Mouse (Mus musculus) E14TG2a.4 (cell line): ENCODE data around the gene Adss.

ENCODE experiments used
- H3K27me3 ChIP-seq: 2 replicates; pipeline ENCODE4 v1.6.1; 2014; ENCODE audit warnings: low read length, control low read depth; ENCODE audit not compliant: insufficient read depth
- H3K36me3 ChIP-seq: 2 replicates; pipeline ENCODE4 v1.6.1; 2014; ENCODE audit warnings: low read length, control low read depth; ENCODE audit not compliant: insufficient read depth
- H3K4me1 ChIP-seq: replicated peaks from 2 replicates; pipeline ENCODE4 v1.6.1; 2014; ENCODE audit warnings: low read depth, low read length, control low read depth
- H3K4me3 ChIP-seq: replicated peaks from 2 replicates; pipeline ENCODE4 v1.5.1; 2014; ENCODE audit warnings: mild to moderate bottlenecking, low read length
- H3K9me3 ChIP-seq: 2 replicates; pipeline ENCODE4 v1.6.1; 2014; ENCODE audit warnings: low read length, control low read depth
- CTCF ChIP-seq: conservative IDR thresholded peaks from 2 replicates; pipeline ENCODE4 v1.5.1; 2014; ENCODE audit warnings: low read length
- NANOG ChIP-seq: IDR thresholded peaks from 2 replicates; pipeline ENCODE4 v1.6.1; 2014; ENCODE audit warnings: borderline replicate concordance, low read length, mixed read lengths
- POU5F1 ChIP-seq: IDR thresholded peaks from 2 replicates; pipeline ENCODE4 v1.6.1; 2014; ENCODE audit warnings: low read length, borderline replicate concordance

The Adss gene

DNA sequence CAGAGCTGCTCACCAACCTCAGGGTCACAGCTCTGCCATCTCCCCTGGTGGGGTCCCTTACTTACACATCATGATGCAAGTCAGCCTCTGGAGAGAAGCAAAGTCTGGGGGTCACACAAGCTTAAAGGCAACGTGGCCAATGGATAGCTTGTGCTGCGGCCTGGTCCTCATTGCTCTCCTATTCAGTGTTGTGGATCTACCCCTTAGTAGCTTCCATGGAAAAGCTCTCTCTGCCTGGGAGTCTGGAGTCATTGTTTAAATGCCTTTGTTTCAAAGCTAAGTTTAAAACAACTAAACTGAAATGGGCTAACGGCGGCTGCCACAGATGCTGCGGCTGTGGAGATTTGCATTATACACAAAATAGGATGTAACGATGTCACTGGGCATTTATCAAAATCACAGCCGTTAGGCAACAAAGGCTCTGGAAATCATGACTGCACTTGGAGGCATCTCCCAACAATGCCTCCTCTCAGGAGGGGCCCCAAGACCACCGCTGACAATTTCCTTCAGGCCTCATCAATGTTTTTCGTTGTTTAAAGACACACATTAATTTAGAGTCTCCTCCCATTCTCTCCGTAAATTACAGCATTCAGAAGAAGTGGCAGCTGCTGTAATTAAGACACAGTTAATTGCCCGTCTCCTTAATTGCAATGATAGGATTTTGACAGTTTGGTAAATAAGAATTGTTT is 77.8 kb downstream of the Adss start:
- TF ChIP-seq NANOG = peak; percentile 91
- TF ChIP-seq POU5F1 = no peak
- no peaks in the 10 kb centered on the region for H3K27me3 ChIP-seq

DNA sequence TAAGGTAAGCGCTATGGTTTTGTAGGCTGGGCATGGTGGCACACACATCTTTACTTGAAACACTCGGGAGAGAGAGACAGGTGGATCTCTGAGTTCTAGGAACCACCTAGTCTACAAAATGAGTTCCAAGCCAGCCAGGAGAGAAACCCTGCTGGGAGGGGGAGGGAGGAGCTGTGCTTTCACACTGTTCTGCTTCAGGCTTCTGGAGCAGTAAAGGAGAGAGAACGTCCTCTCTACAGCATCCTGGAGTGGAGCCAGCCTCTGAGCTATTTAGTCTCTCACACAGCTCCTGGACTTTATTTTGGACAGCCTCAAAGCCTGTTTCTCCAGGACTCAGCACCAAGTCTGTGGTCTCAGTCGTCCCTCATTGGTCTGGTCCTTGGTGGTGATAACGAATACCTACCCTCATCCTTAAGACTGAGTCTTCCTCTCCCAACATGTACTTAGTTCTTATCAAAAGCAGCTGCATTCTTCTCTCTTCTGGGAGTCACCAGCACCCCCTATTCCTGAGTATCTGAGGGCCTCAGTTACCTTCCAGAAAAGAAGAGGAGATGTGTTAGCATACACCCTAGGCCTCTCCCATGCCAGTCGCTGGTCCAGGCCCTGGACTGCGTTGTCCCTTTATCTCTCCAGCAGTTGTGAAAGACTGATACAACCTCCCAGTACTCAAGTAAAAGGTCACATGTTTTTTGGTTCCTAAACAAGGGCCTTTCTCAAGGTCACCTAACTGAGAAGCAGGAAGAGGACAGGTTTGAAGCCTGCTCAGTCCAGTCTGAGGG is 79.1 kb downstream of the Adss start:
- Histone ChIP-seq H3K4me1 (peaks cover 54% of the 10 kb centered on the region), H3K27me3 (no peaks in the 10 kb centered on the region), H3K4me3 (no peak overlapping the region), H3K36me3 (no peaks in the 10 kb centered on the region), H3K9me3 (no peaks in the 10 kb centered on the region)
- TF ChIP-seq CTCF (no peak), NANOG (no peak), POU5F1 (no peak)

More for the DNA sequence above, 77.8 kb downstream of the Adss start:
- Histone ChIP-seq H3K9me3 (no peaks in the 10 kb centered on the region), H3K4me1 (peaks cover 50% of the 10 kb centered on the region), H3K4me3 (peak overlapping the region; percentile 26), H3K36me3 (no peaks in the 10 kb centered on the region)

GRCm38 (mm10) chr1:177716448-177716847 is 79.9 kb downstream of the Adss start:
- Histone ChIP-seq H3K9me3 (no peaks in the 10 kb centered on the region), H3K4me1 (peaks cover 54% of the 10 kb centered on the region), H3K4me3 (no peak overlapping the region), H3K36me3 (no peaks in the 10 kb centered on the region), H3K27me3 (no peaks in the 10 kb centered on the region)
- TF ChIP-seq POU5F1 = no peak
- TF ChIP-seq CTCF = no peak
- TF ChIP-seq NANOG = no peak

GRCm38 (mm10) chr1:177714397-177715012 is 81.8 kb downstream of the Adss start:
- Histone ChIP-seq H3K9me3 (peaks cover 5% of the 10 kb centered on the region), H3K36me3 (no peaks in the 10 kb centered on the region), H3K27me3 (no peaks in the 10 kb centered on the region), H3K4me1 (peaks cover 47% of the 10 kb centered on the region), H3K4me3 (no peak overlapping the region)
- no peak for TF ChIP-seq CTCF
- no peak for TF ChIP-seq POU5F1
- no peak for TF ChIP-seq NANOG

- Histone ChIP-seq H3K27me3 (no peaks in the 10 kb centered on the region), H3K36me3 (no peaks in the 10 kb centered on the region), H3K4me1 (peaks cover 40% of the 10 kb centered on the region), H3K9me3 (peaks cover 5% of the 10 kb centered on the region), H3K4me3 (no peak overlapping the region)
- TF ChIP-seq CTCF = no peak
- TF ChIP-seq POU5F1 = no peak
- no peak for TF ChIP-seq NANOG
Observed at GRCm38 (mm10) chr1:177713635-177714396, 82.5 kb downstream of the Adss start.
